23 mouse cellular contexts compared by ENCODE assay signal in the genomic region with DNA sequence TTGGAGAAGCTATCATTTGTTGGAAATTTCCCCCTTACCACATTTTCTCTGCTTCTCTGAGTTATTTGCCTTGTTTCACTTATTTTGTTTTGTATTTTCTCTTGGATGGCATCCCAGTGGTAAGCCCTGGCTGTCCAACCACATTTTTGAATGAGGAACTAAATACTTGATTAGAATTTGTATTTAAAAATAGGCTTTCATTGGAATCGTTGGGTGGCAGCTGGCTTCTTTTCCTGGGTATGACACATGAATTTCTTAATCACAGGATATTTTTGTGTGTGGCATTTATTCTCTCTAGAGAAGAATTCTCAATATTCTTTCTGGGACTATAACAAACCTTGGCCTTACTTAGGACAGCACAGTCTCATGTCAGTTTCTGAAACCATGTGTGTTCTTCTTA.
A peak's percentile ranks its signal among the peaks of the same experiment; 100 is the strongest.
DNase-seq lines count a peak whose midpoint lies in the region; ATAC-seq lines count a peak whose summit lies in the region.
"Had no signal": no experiment of that assay in that cellular context is flagged by ENCODE, and none has a peak within 500 bp of the region (broad histone marks: within the 10 kb centered on the region; RNA-seq: fewer than 3 reads in every experiment).

No protein-coding gene starts in this region.

- 75% methylated on average over 1 of the region's 1 CpGs for WGBS in heart, embryonic 10.5 days

- H3K9me3 ChIP-seq in heart, embryonic 10.5 days, result no peaks in the 10 kb centered on the region
- H3K9me3 ChIP-seq: heart, embryonic 12.5 days; hindbrain, embryonic 15.5 days; stomach, embryonic 15.5 days had no signal

- H3K27ac ChIP-seq in heart, embryonic 10.5 days, result no peak overlapping the region
- H3K27ac ChIP-seq: hindbrain, embryonic 15.5 days; stomach, embryonic 15.5 days had no signal

- H3K27me3 ChIP-seq in heart, embryonic 10.5 days (ENCODE audit: insufficient read depth, poor library complexity, severe bottlenecking), result no peaks in the 10 kb centered on the region
- H3K27me3 ChIP-seq: heart, embryonic 12.5 days; hindbrain, embryonic 15.5 days; Patski; stomach, embryonic 15.5 days had no signal

- peak; percentile 51 to 58; a peak in 2 of 4 replicates for ATAC-seq in hematopoietic stem cell, adult 5-6 weeks (replicated peaks in 1 of 2; ENCODE audit: insufficient read depth in 1 of 2, low FRiP score in 2 of 2, low TSS enrichment in 1 of 2, low read depth in 1 of 2, poor library complexity in 2 of 2, severe bottlenecking in 2 of 2)
- ATAC-seq: intestine, embryonic 16.5 days; lung, postnatal 0 days; midbrain, embryonic 16.5 days; Patski had no signal

- peak; percentile 24 for DNase-seq in heart, adult 11 months
- DNase-seq in heart, embryonic 10.5 days (ENCODE audit: low spot score), result no peak
- peak; percentile 7 for DNase-seq in MEL-GATA-1-ER (ENCODE audit: extremely low read depth, low read depth)
- DNase-seq in Muller cell, postnatal 12 days (ENCODE audit: inconsistent ontology term), result peak; percentile 86
- DNase-seq in cerebellum, adult 9-11 months, result no peak
- DNase-seq in cerebellum, adult 11-12 months, result no peak
- DNase-seq: adrenal gland, postnatal 10 days; gastrocnemius, postnatal 14 days; heart, postnatal 14 days; kidney, postnatal 36 days; left cerebral cortex, postnatal 4 days; liver; retina, postnatal 1 day; thymus, adult 18-20 months had no signal

- no peaks in the 10 kb centered on the region for H3K36me3 ChIP-seq in heart, embryonic 10.5 days
- H3K36me3 ChIP-seq: heart, embryonic 12.5 days; stomach, embryonic 15.5 days had no signal

- H3K4me3 ChIP-seq in heart, embryonic 10.5 days, result no peak overlapping the region
- H3K4me3 ChIP-seq: erythroblast, embryonic 14.5 days; heart, embryonic 12.5 days; hindbrain, embryonic 15.5 days; stomach, embryonic 15.5 days had no signal

- H3K4me1 ChIP-seq in heart, embryonic 10.5 days, result no peaks in the 10 kb centered on the region
- H3K4me1 ChIP-seq: heart, embryonic 12.5 days; hindbrain, embryonic 15.5 days; stomach, embryonic 15.5 days had no signal

Comparison
In these comparisons a context has a peak if more than half of its experiments do, and no peak if none do; other contexts are left out.
1. DNase-seq: peak in heart, adult 11 months (single experiment), MEL-GATA-1-ER (single experiment) and Muller cell, postnatal 12 days (single experiment); none in heart, embryonic 10.5 days (single experiment), cerebellum, adult 9-11 months (single experiment) and cerebellum, adult 11-12 months (single experiment).